Mouse (Mus musculus) CH12.LX (cell line): ENCODE data around the gene Mef2d.

Source experiments
- CTCF ChIP-seq, 2 experiments: IDR thresholded peaks in 1 of 2; conservative IDR thresholded peaks in 1 of 2; 2 replicates each; pipeline ENCODE4 v1.5.1; 2011 to 2012; ENCODE audit warnings: low read depth in 2 of 2, low read length in 2 of 2, improper control_type of control experiment in 1 of 2, inconsistent platforms in 1 of 2, mild to moderate bottlenecking in 1 of 2, moderate library complexity in 1 of 2
- EP300 ChIP-seq: IDR thresholded peaks from 2 replicates; pipeline ENCODE4 v1.6.1; 2011; ENCODE audit warnings: low read length, improper control_type of control experiment
- MEF2A ChIP-seq: IDR thresholded peaks from 2 replicates; pipeline ENCODE4 v1.6.1; 2014; ENCODE audit warnings: low read depth, mild to moderate bottlenecking, inconsistent platforms, low read length, improper control_type of control experiment, borderline replicate concordance
- MYC ChIP-seq: IDR thresholded peaks from 2 replicates; pipeline ENCODE4 v1.6.1; 2011; ENCODE audit warnings: low read depth, mild to moderate bottlenecking, improper control_type of control experiment, low read length
- RCOR1 ChIP-seq: conservative IDR thresholded peaks from 2 replicates; pipeline ENCODE4 v1.6.1; 2012; ENCODE audit warnings: low read depth, mild to moderate bottlenecking, inconsistent platforms, low read length, improper control_type of control experiment
- ZNF384 ChIP-seq: IDR thresholded peaks from 2 replicates; pipeline ENCODE4 v1.6.1; 2012; ENCODE audit warnings: low read depth, low read length, improper control_type of control experiment, inconsistent platforms

DNA sequence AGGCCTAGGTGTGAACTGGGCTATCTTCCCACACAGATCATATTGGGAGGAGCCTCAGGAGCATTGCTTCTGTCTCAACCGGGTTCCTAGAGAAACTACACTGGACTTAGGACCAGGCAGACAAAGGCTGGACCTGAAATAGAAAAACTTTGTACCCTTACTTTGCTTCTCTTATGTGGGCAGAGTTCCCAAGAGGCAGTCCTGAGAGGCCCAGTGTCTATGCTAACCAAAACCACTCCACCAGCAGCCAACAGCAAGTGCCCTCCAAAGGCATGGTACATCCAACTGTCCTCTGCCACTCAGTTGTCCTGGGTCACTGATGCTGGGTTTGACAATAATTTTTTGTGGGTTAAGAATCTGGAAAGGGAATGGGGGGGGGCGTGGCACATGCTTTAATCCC is 9.7 kb upstream of the Mef2d start:
- TF ChIP-seq MYC, result no peak
- TF ChIP-seq CTCF (conservative IDR thresholded peaks at IDR 0.05 in 1 of 2, IDR thresholded peaks at IDR 0.05 in 1 of 2; ENCODE audit: low read depth in 2 of 2, low read length in 2 of 2), result no peak
- TF ChIP-seq MEF2A, result no peak
- TF ChIP-seq ZNF384, result no peak
- no peak for TF ChIP-seq EP300
- no peak for TF ChIP-seq RCOR1
